Mouse (Mus musculus): ENCODE measurements at regions not wholly inside any gene's neighbourhood (a gene's known extent, or its start where the extent isn't known, plus 50 kb on each side); places are given as distances from the start of the nearest gene placed in this dataset.

DNA sequence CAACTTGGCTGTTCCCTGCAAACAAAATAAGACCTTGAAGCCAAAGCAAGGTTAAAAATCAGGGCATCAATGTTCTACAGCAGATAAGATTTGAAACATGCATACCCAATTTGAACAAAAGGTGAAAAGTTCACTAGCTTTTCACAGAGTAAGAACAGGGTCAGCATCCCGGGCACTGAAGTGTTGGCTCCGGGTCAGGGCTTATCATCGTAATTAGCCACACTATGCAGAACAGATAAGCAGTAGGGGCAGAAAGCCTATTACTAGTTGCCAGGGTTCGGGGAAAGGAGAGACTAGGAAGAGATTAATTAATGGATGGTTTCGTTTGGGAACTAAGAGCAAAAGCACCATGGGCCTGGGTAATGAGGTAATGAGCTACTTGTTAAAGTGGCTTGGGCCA, 131.7 kb upstream of the Gpc5 start:
- ATAC-seq (ENCODE audit: low FRiP score) (no peak), DNase-seq (ENCODE audit: low spot score) (no peak)
- H3K4me1 ChIP-seq (replicated peaks; ENCODE audit: control insufficient read depth, insufficient read depth, low read length): no peaks in the 10 kb centered on the region
- no peaks in the 10 kb centered on the region for H3K9me3 ChIP-seq (ENCODE audit: control insufficient read depth, low read length)
- no peak overlapping the region for H3K4me3 ChIP-seq (ENCODE audit: low read depth, low read length)
- 62% methylated on average over 5 of the region's 5 CpGs for WGBS
- H3K27ac ChIP-seq (ENCODE audit: low read depth, low read length): no peak overlapping the region
- H3K4me2 ChIP-seq (replicated peaks; ENCODE audit: low read depth, low read length): no peak overlapping the region
- no peaks in the 10 kb centered on the region for H3K27me3 ChIP-seq (ENCODE audit: control insufficient read depth, insufficient read depth, low read length)
- no peak overlapping the region for H3K9ac ChIP-seq (ENCODE audit: low read depth, low read length)
- no peaks in the 10 kb centered on the region for H3K36me3 ChIP-seq (ENCODE audit: control insufficient read depth, insufficient read depth, low read length)

DNA sequence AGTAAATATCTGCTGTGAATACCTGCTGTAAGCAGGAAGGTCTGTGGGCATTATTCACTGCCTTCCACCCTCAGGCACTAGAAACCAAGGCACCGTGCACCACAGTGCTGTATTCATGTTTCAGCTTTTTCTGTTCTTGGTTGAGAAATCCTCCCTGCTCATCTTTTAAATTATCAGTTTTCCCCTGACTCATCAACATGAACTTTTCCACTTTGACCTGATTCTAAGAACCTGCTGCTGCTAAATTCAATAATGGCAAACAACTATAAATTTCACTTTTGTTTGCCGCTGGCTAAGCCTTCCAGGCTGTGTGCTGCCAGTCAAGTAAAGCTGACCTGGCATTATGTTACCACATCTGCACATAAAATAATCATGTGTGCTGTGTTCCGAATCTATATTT, 126.1 kb upstream of the Gpc5 start:
- H3K27ac ChIP-seq (ENCODE audit: low read depth, low read length): no peak overlapping the region
- no peaks in the 10 kb centered on the region for H3K27me3 ChIP-seq (ENCODE audit: control insufficient read depth, insufficient read depth, low read length)
- no peak overlapping the region for H3K9ac ChIP-seq (ENCODE audit: low read depth, low read length)
- no peak overlapping the region for H3K4me2 ChIP-seq (replicated peaks; ENCODE audit: low read depth, low read length)
- 82% methylated on average over 3 of the region's 3 CpGs for WGBS
- no peaks in the 10 kb centered on the region for H3K4me1 ChIP-seq (replicated peaks; ENCODE audit: control insufficient read depth, insufficient read depth, low read length)
- no peak for DNase-seq (ENCODE audit: low spot score)
- no peaks in the 10 kb centered on the region for H3K36me3 ChIP-seq (ENCODE audit: control insufficient read depth, insufficient read depth, low read length)
- ATAC-seq (ENCODE audit: low FRiP score): no peak
- no peaks in the 10 kb centered on the region for H3K9me3 ChIP-seq (ENCODE audit: control insufficient read depth, low read length)
- no peak overlapping the region for H3K4me3 ChIP-seq (ENCODE audit: low read depth, low read length)

- no peaks in the 10 kb centered on the region for H3K27me3 ChIP-seq (ENCODE audit: control insufficient read depth, insufficient read depth, low read length)
- no peaks in the 10 kb centered on the region for H3K36me3 ChIP-seq (ENCODE audit: control insufficient read depth, insufficient read depth, low read length)
- no peaks in the 10 kb centered on the region for H3K9me3 ChIP-seq (ENCODE audit: control insufficient read depth, low read length)
Observed at GRCm38 (mm10) chr14:114969020-114969419, 123.0 kb upstream of the Gpc5 start.

GRCm38 (mm10) chr14:114981120-114981519, 110.9 kb upstream of the Gpc5 start:
- Histone ChIP-seq H3K4me2 (replicated peaks; ENCODE audit: low read depth, low read length) (no peak overlapping the region), H3K9me3 (ENCODE audit: control insufficient read depth, low read length) (no peaks in the 10 kb centered on the region), H3K27ac (ENCODE audit: low read depth, low read length) (no peak overlapping the region), H3K36me3 (ENCODE audit: control insufficient read depth, insufficient read depth, low read length) (no peaks in the 10 kb centered on the region), H3K4me3 (ENCODE audit: low read depth, low read length) (no peak overlapping the region), H3K9ac (ENCODE audit: low read depth, low read length) (no peak overlapping the region), H3K4me1 (replicated peaks; ENCODE audit: control insufficient read depth, insufficient read depth, low read length) (no peaks in the 10 kb centered on the region), H3K27me3 (ENCODE audit: control insufficient read depth, insufficient read depth, low read length) (no peaks in the 10 kb centered on the region)
- 77% methylated on average over 3 of the region's 3 CpGs for WGBS
- ATAC-seq (ENCODE audit: low FRiP score): no peak
- DNase-seq (ENCODE audit: low spot score): no peak

More at GRCm38 (mm10) chr14:114969020-114969419, 123.0 kb upstream of the Gpc5 start:
- Histone ChIP-seq H3K27ac (ENCODE audit: low read depth, low read length) (no peak overlapping the region), H3K9ac (ENCODE audit: low read depth, low read length) (no peak overlapping the region), H3K4me2 (replicated peaks; ENCODE audit: low read depth, low read length) (no peak overlapping the region), H3K4me3 (ENCODE audit: low read depth, low read length) (no peak overlapping the region), H3K4me1 (replicated peaks; ENCODE audit: control insufficient read depth, insufficient read depth, low read length) (no peaks in the 10 kb centered on the region)
- no peak for DNase-seq (ENCODE audit: low spot score)
- WGBS: 91% methylated on average over 3 of the region's 3 CpGs
- no peak for ATAC-seq (ENCODE audit: low FRiP score)

DNA sequence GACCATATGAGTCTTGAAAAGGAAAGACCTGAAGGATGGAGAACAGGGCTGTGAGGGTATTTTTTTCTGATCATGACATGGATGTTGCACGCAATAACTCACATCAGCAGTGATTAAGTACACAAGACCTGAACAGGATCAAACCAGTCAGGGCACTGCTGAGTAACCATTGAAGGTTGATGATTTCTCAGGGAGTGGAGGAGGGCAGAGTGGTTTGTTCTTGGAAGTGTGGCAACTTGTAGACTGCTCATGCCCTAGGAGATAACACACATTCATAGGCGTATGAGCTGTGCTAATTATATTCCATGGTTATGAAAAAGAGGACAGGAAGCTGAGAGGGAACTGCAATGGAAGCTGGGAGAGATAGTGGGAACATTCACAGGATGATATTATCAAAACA, 88.8 kb upstream of the Gpc5 start:
- Histone ChIP-seq H3K27me3 (ENCODE audit: control insufficient read depth, insufficient read depth, low read length) (no peaks in the 10 kb centered on the region), H3K9me3 (ENCODE audit: control insufficient read depth, low read length) (no peaks in the 10 kb centered on the region), H3K4me3 (ENCODE audit: low read depth, low read length) (no peak overlapping the region), H3K4me2 (replicated peaks; ENCODE audit: low read depth, low read length) (no peak overlapping the region), H3K4me1 (replicated peaks; ENCODE audit: control insufficient read depth, insufficient read depth, low read length) (0 out of 2 replicates have a peak, but pooled peaks cover 2% of the 10 kb centered on the region), H3K9ac (ENCODE audit: low read depth, low read length) (no peak overlapping the region), H3K27ac (ENCODE audit: low read depth, low read length) (no peak overlapping the region), H3K36me3 (ENCODE audit: control insufficient read depth, insufficient read depth, low read length) (no peaks in the 10 kb centered on the region)
- 92% methylated on average over 2 of the region's 2 CpGs for WGBS
- ATAC-seq (ENCODE audit: low FRiP score) (no peak), DNase-seq (ENCODE audit: low spot score) (no peak)

GRCm38 (mm10) chr14:115004733-115005405, 87.1 kb upstream of the Gpc5 start:
- Histone ChIP-seq H3K9ac (ENCODE audit: low read depth, low read length) (no peak overlapping the region), H3K27ac (ENCODE audit: low read depth, low read length) (no peak overlapping the region), H3K36me3 (ENCODE audit: control insufficient read depth, insufficient read depth, low read length) (no peaks in the 10 kb centered on the region), H3K4me3 (ENCODE audit: low read depth, low read length) (no peak overlapping the region), H3K4me2 (replicated peaks; ENCODE audit: low read depth, low read length) (no peak overlapping the region), H3K9me3 (ENCODE audit: control insufficient read depth, low read length) (no peaks in the 10 kb centered on the region), H3K4me1 (replicated peaks; ENCODE audit: control insufficient read depth, insufficient read depth, low read length) (0 out of 2 replicates have a peak, but pooled peaks cover 2% of the 10 kb centered on the region), H3K27me3 (ENCODE audit: control insufficient read depth, insufficient read depth, low read length) (no peaks in the 10 kb centered on the region)
- DNase-seq (ENCODE audit: low spot score) (peak; percentile 12), ATAC-seq (ENCODE audit: low FRiP score) (no peak)
- WGBS: 80% methylated on average over 6 of the region's 6 CpGs

- no peak overlapping the region for H3K9ac ChIP-seq (ENCODE audit: low read depth, low read length)
- no peaks in the 10 kb centered on the region for H3K27me3 ChIP-seq (ENCODE audit: control insufficient read depth, insufficient read depth, low read length)
- no peaks in the 10 kb centered on the region for H3K9me3 ChIP-seq (ENCODE audit: control insufficient read depth, low read length)
- 88% methylated on average over 3 of the region's 3 CpGs for WGBS
- ATAC-seq (ENCODE audit: low FRiP score) (no peak), DNase-seq (ENCODE audit: low spot score) (no peak)
- 0 out of 2 replicates have a peak, but pooled peaks cover 2% of the 10 kb centered on the region for H3K4me1 ChIP-seq (replicated peaks; ENCODE audit: control insufficient read depth, insufficient read depth, low read length)
- H3K4me3 ChIP-seq (ENCODE audit: low read depth, low read length): no peak overlapping the region
- H3K27ac ChIP-seq (ENCODE audit: low read depth, low read length): no peak overlapping the region
- no peaks in the 10 kb centered on the region for H3K36me3 ChIP-seq (ENCODE audit: control insufficient read depth, insufficient read depth, low read length)
- H3K4me2 ChIP-seq (replicated peaks; ENCODE audit: low read depth, low read length): no peak overlapping the region
Observed at GRCm38 (mm10) chr14:115010877-115011276, 81.1 kb upstream of the Gpc5 start.

DNA sequence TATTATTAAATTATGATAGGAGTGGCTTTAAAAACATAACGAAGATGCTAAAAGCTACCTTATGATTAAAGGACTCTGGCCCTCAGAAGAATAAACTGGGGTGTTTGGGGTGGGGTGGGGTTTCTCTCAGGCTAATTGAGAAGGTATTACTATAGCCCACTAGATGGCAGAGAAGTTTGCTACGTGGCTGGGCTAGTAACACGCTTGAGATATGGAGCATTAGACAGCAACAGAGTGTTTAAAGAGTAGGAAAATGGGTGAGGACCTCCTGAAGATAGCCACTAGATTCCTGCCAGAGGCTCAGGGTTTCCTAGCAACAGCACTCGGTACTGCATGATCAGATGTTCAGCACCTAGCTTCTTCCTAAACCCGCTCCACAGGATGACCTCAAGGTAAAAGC, 76.7 kb upstream of the Gpc5 start:
- Histone ChIP-seq H3K4me1 (replicated peaks; ENCODE audit: control insufficient read depth, insufficient read depth, low read length) (no peaks in the 10 kb centered on the region), H3K4me3 (ENCODE audit: low read depth, low read length) (no peak overlapping the region), H3K9ac (ENCODE audit: low read depth, low read length) (no peak overlapping the region), H3K27me3 (ENCODE audit: control insufficient read depth, insufficient read depth, low read length) (no peaks in the 10 kb centered on the region), H3K36me3 (ENCODE audit: control insufficient read depth, insufficient read depth, low read length) (no peaks in the 10 kb centered on the region), H3K9me3 (ENCODE audit: control insufficient read depth, low read length) (no peaks in the 10 kb centered on the region), H3K27ac (ENCODE audit: low read depth, low read length) (no peak overlapping the region), H3K4me2 (replicated peaks; ENCODE audit: low read depth, low read length) (no peak overlapping the region)
- DNase-seq (ENCODE audit: low spot score) (no peak), ATAC-seq (ENCODE audit: low FRiP score) (no peak)
- WGBS: 45% methylated on average over 5 of the region's 5 CpGs

DNA sequence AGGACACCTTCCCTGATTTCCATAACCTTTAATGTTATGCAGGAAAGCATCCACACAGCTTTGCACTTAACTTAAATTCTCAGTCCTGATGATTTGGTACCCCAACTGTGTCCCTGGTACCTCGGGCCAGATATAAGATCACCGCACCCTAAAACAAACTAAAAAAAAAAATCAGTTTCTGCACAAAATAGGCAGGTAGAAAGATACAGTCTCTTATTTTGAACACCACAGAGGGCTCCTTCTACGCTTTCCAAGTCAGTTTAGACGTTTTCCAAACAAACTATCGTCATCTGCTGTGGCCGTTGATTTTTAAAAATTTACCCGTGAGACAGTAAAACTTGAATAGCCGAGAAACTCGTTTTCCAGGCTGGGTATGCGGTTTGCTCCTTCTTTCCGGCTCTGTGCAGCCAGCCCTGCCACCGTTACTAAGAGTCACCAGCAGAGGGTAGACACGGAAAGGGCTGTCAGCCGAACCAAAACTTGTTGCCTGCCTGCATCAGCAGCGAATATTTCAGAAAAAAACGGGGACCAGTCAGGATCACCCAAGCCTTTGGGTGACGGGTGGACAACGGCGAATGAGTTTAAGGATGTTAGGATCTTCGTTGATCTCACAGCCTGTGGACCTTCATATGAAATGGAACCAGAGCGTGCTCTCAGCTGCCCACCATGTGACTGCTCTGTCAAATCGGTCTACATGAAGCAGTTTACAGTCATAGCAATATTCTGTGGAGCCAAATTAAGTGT, 74.4 kb upstream of the Gpc5 start:
- no peak overlapping the region for H3K9ac ChIP-seq (ENCODE audit: low read depth, low read length)
- WGBS: 25% methylated on average over 22 of the region's 22 CpGs

More for the DNA sequence above, 74.4 kb upstream of the Gpc5 start:
- no peak overlapping the region for H3K27ac ChIP-seq (ENCODE audit: low read depth, low read length)
- ATAC-seq (ENCODE audit: low FRiP score) (peak; percentile 82), DNase-seq (ENCODE audit: low spot score) (peak; percentile 71)
- H3K9me3 ChIP-seq (ENCODE audit: control insufficient read depth, low read length): no peaks in the 10 kb centered on the region
- no peaks in the 10 kb centered on the region for H3K36me3 ChIP-seq (ENCODE audit: control insufficient read depth, insufficient read depth, low read length)
- H3K27me3 ChIP-seq (ENCODE audit: control insufficient read depth, insufficient read depth, low read length): no peaks in the 10 kb centered on the region
- H3K4me3 ChIP-seq (ENCODE audit: low read depth, low read length): peak overlapping the region; percentile 18; the same call in 1 of the 2 replicates
- H3K4me2 ChIP-seq (replicated peaks; ENCODE audit: low read depth, low read length): peak overlapping the region; percentile 38
- no peaks in the 10 kb centered on the region for H3K4me1 ChIP-seq (replicated peaks; ENCODE audit: control insufficient read depth, insufficient read depth, low read length)

Measured in hindbrain, embryonic 11.5 days (tissue).